Mouse (Mus musculus) liver, adult 2 months (tissue): ENCODE measurements at regions not wholly inside any gene's neighbourhood (a gene's known extent, or its start where the extent isn't known, plus 50 kb on each side); places are given as distances from the start of the nearest gene placed in this dataset.

Source experiments
- DNase-seq: peaks from one replicate; pipeline ENCODE4 v3.0.0-alpha.2; 2011; ENCODE audit warnings: low read depth, low spot score; ENCODE audit errors: extremely low read depth
- H3K27ac ChIP-seq: fragments of 200-500 bp; replicated peaks from 2 replicates; pipeline ENCODE4 v1.5.1; 2012; ENCODE audit warnings: low read depth, mild to moderate bottlenecking, control low read depth, inconsistent platforms, low read length; ENCODE audit not compliant: insufficient read depth
- H3K27me3 ChIP-seq: fragments of 200-500 bp; 2 replicates; pipeline ENCODE4 v1.6.1; 2012; ENCODE audit warnings: mild to moderate bottlenecking, moderate library complexity, low read length, inconsistent platforms; ENCODE audit not compliant: control insufficient read depth, insufficient read depth
- H3K36me3 ChIP-seq: fragments of 200-500 bp; 2 replicates; pipeline ENCODE4 v1.6.1; 2012; ENCODE audit warnings: low read length, inconsistent platforms; ENCODE audit not compliant: control insufficient read depth, insufficient read depth
- H3K4me1 ChIP-seq: fragments of 200-500 bp; 2 replicates; pipeline ENCODE4 v1.6.1; 2011; ENCODE audit warnings: low read length; ENCODE audit not compliant: control insufficient read depth, insufficient read depth
- H3K4me3 ChIP-seq: fragments of 200-500 bp; 2 replicates; pipeline ENCODE4 v1.5.1; 2011; ENCODE audit warnings: low read depth, mild to moderate bottlenecking, control low read depth, low read length, moderate library complexity; ENCODE audit not compliant: insufficient read depth
- H3K79me2 ChIP-seq: fragments of 200-500 bp; 2 replicates; pipeline ENCODE4 v1.6.1; 2012; ENCODE audit warnings: inconsistent platforms, mild to moderate bottlenecking, low read length, moderate library complexity; ENCODE audit not compliant: control insufficient read depth, insufficient read depth
- H3K9ac ChIP-seq: fragments of 200-500 bp; 2 replicates; pipeline ENCODE4 v1.6.1; 2012; ENCODE audit warnings: low read depth, mild to moderate bottlenecking, control low read depth, inconsistent platforms, low read length
- CTCF ChIP-seq: fragments of 200-500 bp; IDR thresholded peaks from 2 replicates; pipeline ENCODE4 v1.5.1; 2011; ENCODE audit warnings: low read depth, low read length, control low read depth
- POLR2A ChIP-seq: fragments of 200-500 bp; IDR thresholded peaks from 2 replicates; pipeline ENCODE4 v1.6.1; 2011; ENCODE audit warnings: low read length, control low read depth; ENCODE audit not compliant: insufficient read depth; ENCODE audit errors: extremely low read depth
- whole genome bisulfite sequencing: fragments of 180-500 bp; shearing (Covaris S2); methylation state at CpG from one replicate; pipeline ENCODE4 v1.1.7; 2018; 5-methylcytosine and 5-hydroxymethylcytosine counted together

DNA sequence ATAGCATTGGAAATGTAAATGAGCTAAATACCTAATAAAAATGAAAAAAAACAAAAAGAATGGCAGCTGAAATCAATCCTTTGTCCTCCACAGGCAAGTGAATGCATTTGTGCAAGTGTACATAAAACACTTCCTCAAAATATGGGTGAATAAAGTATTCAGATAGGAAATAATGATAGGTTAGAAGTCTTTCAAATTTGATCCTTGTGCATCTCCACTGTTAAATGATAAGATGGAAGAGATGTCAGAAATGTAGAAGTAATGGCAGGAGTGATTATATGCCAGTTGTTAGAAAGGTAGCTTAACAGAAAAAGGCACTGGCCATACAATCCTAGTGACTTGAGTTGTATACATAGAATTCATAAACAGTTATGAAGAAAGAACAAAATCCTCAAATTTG is 391.6 kb downstream of the Slco6d1 start:
- no peaks in the 10 kb centered on the region for H3K4me1 ChIP-seq
- H3K36me3 ChIP-seq, result no peaks in the 10 kb centered on the region
- DNase-seq, result no peak
- H3K79me2 ChIP-seq, result no peaks in the 10 kb centered on the region
- no peak for TF ChIP-seq POLR2A
- TF ChIP-seq CTCF, result no peak
- no peaks in the 10 kb centered on the region for H3K27me3 ChIP-seq
- H3K9ac ChIP-seq, result no peak overlapping the region
- no peak overlapping the region for H3K4me3 ChIP-seq
- no peak overlapping the region for H3K27ac ChIP-seq

DNA sequence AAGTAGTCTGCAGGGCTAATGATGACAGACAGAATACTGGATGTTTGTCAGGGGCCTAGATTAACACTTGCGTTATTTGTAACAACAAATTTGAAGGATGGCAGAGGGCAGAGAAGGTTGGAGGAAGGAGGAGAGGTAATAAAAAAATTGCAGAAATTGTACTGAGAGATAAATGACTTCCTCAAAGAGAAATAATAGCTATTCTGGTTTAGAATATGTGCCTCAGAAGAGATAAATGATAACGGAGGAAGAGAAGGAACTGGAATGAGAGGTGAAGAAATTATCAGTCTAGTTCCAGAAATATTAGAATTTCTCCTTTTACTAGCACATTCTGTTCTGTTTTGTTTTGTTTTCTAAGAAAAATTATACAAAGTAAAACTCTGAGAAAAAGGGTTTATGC is 393.1 kb downstream of the Slco6d1 start:
- Histone ChIP-seq H3K4me1 (no peaks in the 10 kb centered on the region), H3K4me3 (no peak overlapping the region), H3K79me2 (no peaks in the 10 kb centered on the region), H3K27ac (no peak overlapping the region), H3K27me3 (no peaks in the 10 kb centered on the region), H3K9ac (no peak overlapping the region), H3K36me3 (no peaks in the 10 kb centered on the region)
- WGBS, result 85% methylated on average over 2 of the region's 2 CpGs
- no peak for DNase-seq
- TF ChIP-seq POLR2A (no peak), CTCF (no peak)

DNA sequence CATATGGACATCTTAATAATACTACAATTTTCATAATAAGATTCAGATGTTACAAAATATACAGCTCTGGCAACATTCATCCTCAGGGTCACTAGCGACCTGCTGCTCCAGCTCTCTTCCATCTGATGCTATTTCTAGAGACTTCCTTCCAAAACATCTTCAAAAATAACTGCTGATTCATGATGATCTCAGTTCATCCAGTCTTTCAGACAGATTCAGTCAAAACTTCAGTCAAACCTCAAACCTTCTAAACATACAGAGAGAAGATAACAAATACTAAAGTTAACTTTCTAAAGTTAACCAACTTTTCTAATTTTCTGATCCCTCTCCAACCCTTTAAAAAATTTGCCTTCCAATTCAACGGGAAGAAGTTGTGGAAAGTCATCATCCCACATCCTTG is 397.2 kb downstream of the Slco6d1 start:
- Histone ChIP-seq H3K9ac (no peak overlapping the region), H3K27ac (no peak overlapping the region), H3K4me1 (no peaks in the 10 kb centered on the region), H3K36me3 (no peaks in the 10 kb centered on the region), H3K79me2 (no peaks in the 10 kb centered on the region), H3K4me3 (no peak overlapping the region), H3K27me3 (no peaks in the 10 kb centered on the region)
- TF ChIP-seq CTCF, result no peak
- TF ChIP-seq POLR2A, result no peak
- WGBS, result 74% methylated on average over 2 of the region's 2 CpGs
- DNase-seq, result no peak

DNA sequence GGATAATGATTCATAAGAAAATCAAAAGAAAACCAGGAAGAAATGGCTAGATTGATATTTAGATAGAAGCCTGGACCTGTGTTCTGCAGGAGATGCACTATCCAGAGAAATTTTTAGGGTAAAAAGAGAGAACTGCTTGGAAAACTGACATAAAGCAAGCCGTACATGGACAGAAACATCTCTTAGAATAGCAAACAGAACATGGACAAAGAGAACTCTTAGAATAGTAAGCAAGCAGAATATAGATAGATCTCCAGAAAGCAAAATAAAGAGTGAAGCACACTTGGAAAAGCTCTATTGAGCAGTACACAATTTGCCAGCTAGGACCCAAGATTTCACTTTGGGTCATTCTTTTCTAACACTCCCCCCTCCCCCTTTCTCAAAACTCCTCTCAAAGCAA is 439.3 kb downstream of the Slco6d1 start:
- Histone ChIP-seq H3K79me2 (no peaks in the 10 kb centered on the region), H3K27ac (no peak overlapping the region), H3K4me1 (no peaks in the 10 kb centered on the region), H3K9ac (no peak overlapping the region), H3K36me3 (no peaks in the 10 kb centered on the region), H3K4me3 (no peak overlapping the region), H3K27me3 (no peaks in the 10 kb centered on the region)
- 84% methylated on average over 1 of the region's 1 CpGs for WGBS
- DNase-seq, result no peak
- TF ChIP-seq CTCF (no peak), POLR2A (no peak)

DNA sequence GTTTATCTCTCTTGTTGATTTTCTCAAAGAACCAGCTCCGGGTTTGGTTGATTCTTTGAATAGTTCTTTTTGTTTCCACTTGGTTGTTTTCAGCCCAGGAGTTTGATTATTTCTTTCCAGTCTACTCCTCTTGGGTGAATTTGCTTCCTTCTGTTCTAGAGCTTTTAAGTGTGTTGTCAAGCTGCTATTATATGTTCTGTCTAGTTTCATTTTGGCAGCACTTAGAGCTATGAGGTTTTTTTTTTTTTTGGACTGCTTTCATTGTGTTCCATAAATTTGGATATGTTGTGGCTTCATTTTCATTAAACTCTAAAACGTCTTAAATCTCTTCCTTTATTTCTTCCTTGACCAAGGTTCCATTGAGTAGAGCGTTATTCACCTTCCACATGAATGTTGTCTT is 485.3 kb downstream of the Slco6d1 start:
- no peak for DNase-seq
- Histone ChIP-seq H3K79me2 (no peaks in the 10 kb centered on the region), H3K9ac (no peak overlapping the region), H3K36me3 (no peaks in the 10 kb centered on the region), H3K4me3 (no peak overlapping the region), H3K4me1 (no peaks in the 10 kb centered on the region), H3K27ac (no peak overlapping the region), H3K27me3 (no peaks in the 10 kb centered on the region)
- TF ChIP-seq CTCF (no peak), POLR2A (no peak)
- WGBS, result 58% methylated on average over 3 of the region's 3 CpGs

- no peak overlapping the region for H3K27ac ChIP-seq
- no peak for TF ChIP-seq CTCF
- no peak for TF ChIP-seq POLR2A
- no peak overlapping the region for H3K4me3 ChIP-seq
- no peaks in the 10 kb centered on the region for H3K79me2 ChIP-seq
- WGBS, result 77% methylated on average over 2 of the region's 2 CpGs
- H3K9ac ChIP-seq, result no peak overlapping the region
- H3K36me3 ChIP-seq, result no peaks in the 10 kb centered on the region
- DNase-seq, result no peak
- no peaks in the 10 kb centered on the region for H3K27me3 ChIP-seq
- H3K4me1 ChIP-seq, result no peaks in the 10 kb centered on the region
Measured at GRCm38 (mm10) chr1:98923043-98923442, 502.1 kb downstream of the Slco6d1 start.
